Mouse (Mus musculus) myocyte (in vitro differentiated cells): ENCODE measurements around the gene Grb14.

Experiments used
- CEBPB ChIP-seq: IDR thresholded peaks from 2 replicates; pipeline ENCODE4 v1.6.1; 2011; ENCODE audit warnings: mild to moderate bottlenecking, moderate library complexity; ENCODE audit not compliant: poor library complexity, insufficient read depth, severe bottlenecking
- E2F4 ChIP-seq: IDR thresholded peaks from one replicate; pipeline ENCODE4 v1.6.1; 2011; ENCODE audit warnings: mild to moderate bottlenecking, control low read depth, moderate library complexity; ENCODE audit not compliant: insufficient read depth
- MAX ChIP-seq: IDR thresholded peaks from one replicate; pipeline ENCODE4 v1.6.1; 2011; ENCODE audit warnings: low read depth, mild to moderate bottlenecking, control low read depth
- MYOD1 ChIP-seq, 3 experiments: IDR thresholded peaks; one replicate each; pipeline ENCODE4 v1.6.1; 2011; ENCODE audit warnings: control low read depth in 2 of 3, low read depth in 2 of 3, mild to moderate bottlenecking in 2 of 3, moderate library complexity in 1 of 3; ENCODE audit not compliant: insufficient read length in 2 of 3, control insufficient read depth in 1 of 3
- MYOG ChIP-seq, 3 experiments: IDR thresholded peaks; one replicate each; pipeline ENCODE4 v1.6.1; 2011; ENCODE audit warnings: control low read depth in 2 of 3, low read depth in 2 of 3, mild to moderate bottlenecking in 2 of 3; ENCODE audit not compliant: insufficient read length in 2 of 3, control insufficient read depth in 1 of 3, insufficient read depth in 1 of 3
- POLR2A ChIP-seq: IDR thresholded peaks from one replicate; pipeline ENCODE4 v1.6.1; 2011; ENCODE audit warnings: low read depth, mild to moderate bottlenecking, control low read depth, moderate library complexity; ENCODE audit not compliant: insufficient read length
- POLR2AphosphoS2 ChIP-seq: IDR thresholded peaks from one replicate; pipeline ENCODE4 v1.6.1; 2011; ENCODE audit warnings: low read depth, control low read depth; ENCODE audit not compliant: insufficient read length
- REST ChIP-seq: IDR thresholded peaks from one replicate; pipeline ENCODE4 v1.6.1; 2011; ENCODE audit warnings: mild to moderate bottlenecking, control low read depth, moderate library complexity; ENCODE audit not compliant: insufficient read depth, insufficient read length
- TCF3 ChIP-seq: IDR thresholded peaks from one replicate; pipeline ENCODE4 v1.6.1; 2011; ENCODE audit warnings: low read depth, control low read depth; ENCODE audit not compliant: insufficient read length
- USF1 ChIP-seq: IDR thresholded peaks from one replicate; pipeline ENCODE4 v1.6.1; 2011; ENCODE audit warnings: low read depth, mild to moderate bottlenecking, control low read depth, moderate library complexity

DNA sequence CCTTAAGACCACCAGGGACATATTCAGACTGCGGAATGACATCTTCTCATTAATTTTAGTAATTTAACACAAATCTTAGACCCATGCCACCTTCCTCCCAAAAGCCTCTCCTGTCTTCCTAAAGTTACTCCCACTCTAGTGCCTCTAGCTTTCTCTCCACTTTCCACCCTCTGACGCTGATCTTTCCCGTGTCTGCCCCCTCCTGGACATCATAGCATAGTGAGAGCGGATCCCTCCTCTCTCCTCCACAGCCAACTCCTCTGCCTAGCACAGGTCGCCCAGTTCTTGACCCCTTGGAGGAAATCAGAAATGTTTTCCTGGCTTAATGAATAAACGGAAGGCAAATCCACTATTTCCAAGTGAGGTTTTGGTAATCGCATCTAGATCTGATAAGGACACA lies 131.6 kb downstream of the Grb14 start:
- TF ChIP-seq POLR2AphosphoS2 (no peak), REST (no peak), MYOD1 (IDR thresholded peaks at IDR 0.05; ENCODE audit: control insufficient read depth in 1 of 3, insufficient read length in 2 of 3, low read depth in 2 of 3) (no peak), MAX (no peak), POLR2A (no peak), MYOG (IDR thresholded peaks at IDR 0.05; ENCODE audit: control insufficient read depth in 1 of 3, insufficient read depth in 1 of 3, insufficient read length in 2 of 3, low read depth in 2 of 3) (no peak), E2F4 (no peak), TCF3 (no peak), USF1 (no peak), CEBPB (no peak)
